Mouse (Mus musculus): ENCODE measurements around the gene Vil1. TPM values are rescaled to one million over a fixed set of nuclear protein-coding genes. Genes with fewer than 3 reads are reported as not detected.
"Not testable (repeated sequence)": the region's sequence is repeated elsewhere in the genome, so short reads cannot be mapped to it uniquely, and the experiment has no call there.

The Vil1 gene
- polyA plus RNA-seq, 1 experiment from 2014 or later: 0.20 TPM

DNA sequence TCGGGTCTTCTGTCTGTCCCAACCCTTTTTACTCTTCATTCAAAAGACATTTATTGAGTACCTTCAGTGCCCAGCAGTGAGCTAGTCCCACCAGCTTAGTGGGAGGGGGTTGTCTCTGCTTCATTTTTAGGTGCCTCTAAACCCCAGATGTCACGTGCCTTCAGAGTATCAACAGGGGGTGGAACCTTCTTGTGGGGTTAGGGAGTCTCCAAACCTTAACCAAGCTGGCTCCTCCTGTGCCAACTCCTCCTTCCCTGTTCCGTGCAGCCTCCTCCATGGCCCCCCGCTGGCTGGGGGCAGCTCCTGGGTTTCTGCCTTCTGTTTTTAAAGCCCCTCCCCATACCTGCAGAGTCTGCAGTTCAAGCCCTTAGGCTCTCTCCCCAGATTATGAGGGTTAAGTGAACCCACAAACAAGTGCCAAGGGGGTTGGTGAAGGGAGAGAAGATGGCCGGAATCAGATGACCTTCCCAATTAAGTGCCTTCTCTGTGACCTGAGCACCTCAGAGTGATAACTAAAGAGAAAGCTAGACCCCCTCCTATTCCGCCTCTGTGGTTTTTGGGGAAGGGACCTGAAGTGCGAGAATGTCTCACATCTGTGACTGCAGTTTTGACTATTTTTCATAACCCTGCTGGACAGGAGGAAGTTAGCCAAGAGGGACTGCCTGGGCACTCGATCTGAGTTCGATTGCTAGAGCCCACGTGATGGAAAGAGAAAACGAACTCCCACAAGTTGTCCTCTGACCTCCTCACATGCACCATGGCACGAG is 12.5 kb upstream of the Vil1 start:
- H3K9ac ChIP-seq: peak overlapping the region; percentile 70; the same call in 1 of the 2 replicates
- H3K4me2 ChIP-seq (replicated peaks): peak overlapping the region; percentile 80
- 5% methylated on average over 12 of the region's 12 CpGs for WGBS
- peak overlapping the region; percentile 46 for H3K4me3 ChIP-seq
- H3K4me1 ChIP-seq: peaks cover 32% of the 10 kb centered on the region
- not testable (repeated sequence) for H3K9me3 ChIP-seq; H3K27me3 ChIP-seq; ATAC-seq (ENCODE audit: low FRiP score, low read depth)
- peak overlapping the region; percentile 90 for H3K27ac ChIP-seq
- H3K36me3 ChIP-seq: peaks cover 25% of the 10 kb centered on the region

GRCm38 (mm10) chr1:74397268-74397918 is 11.8 kb upstream of the Vil1 start:
- WGBS: under 1% methylated on average over 41 of the region's 41 CpGs
- Histone ChIP-seq H3K27me3 (no peaks in the 10 kb centered on the region), H3K4me1 (peaks cover 31% of the 10 kb centered on the region), H3K4me2 (replicated peaks) (peak overlapping the region; percentile 80), H3K4me3 (peak overlapping the region; percentile 46), H3K9me3 (no peaks in the 10 kb centered on the region), H3K27ac (peak overlapping the region; percentile 90), H3K36me3 (peaks cover 25% of the 10 kb centered on the region), H3K9ac (peak overlapping the region; percentile 70)
- peak; percentile 91 for ATAC-seq (ENCODE audit: low FRiP score, low read depth)

GRCm38 (mm10) chr1:74397919-74398451 is 11.2 kb upstream of the Vil1 start:
- 4% methylated on average over 11 of the region's 11 CpGs for WGBS

GRCm38 (mm10) chr1:74400531-74400930 is 8.6 kb upstream of the Vil1 start:
- Histone ChIP-seq H3K9me3 (no peaks in the 10 kb centered on the region), H3K9ac (no peak overlapping the region), H3K36me3 (no peaks in the 10 kb centered on the region), H3K4me2 (replicated peaks) (no peak overlapping the region), H3K4me3 (no peak overlapping the region), H3K27ac (no peak overlapping the region), H3K4me1 (0 out of 2 replicates have a peak, but pooled peaks cover 6% of the 10 kb centered on the region), H3K27me3 (no peaks in the 10 kb centered on the region)
- WGBS: 87% methylated on average over 3 of the region's 3 CpGs
- ATAC-seq (ENCODE audit: low FRiP score, low read depth): no peak

More at GRCm38 (mm10) chr1:74397919-74398451, 11.2 kb upstream of the Vil1 start:
- H3K36me3 ChIP-seq: peaks cover 25% of the 10 kb centered on the region
- H3K4me2 ChIP-seq (replicated peaks): peak overlapping the region; percentile 80
- H3K4me3 ChIP-seq: peak overlapping the region; percentile 46
- peaks cover 25% of the 10 kb centered on the region for H3K4me1 ChIP-seq
- no peaks in the 10 kb centered on the region for H3K27me3 ChIP-seq
- ATAC-seq (ENCODE audit: low FRiP score, low read depth): no peak; the same call in 1 of the 2 replicates
- H3K27ac ChIP-seq: peak overlapping the region; percentile 90
- peak overlapping the region; percentile 70 for H3K9ac ChIP-seq
- H3K9me3 ChIP-seq: no peaks in the 10 kb centered on the region

DNA sequence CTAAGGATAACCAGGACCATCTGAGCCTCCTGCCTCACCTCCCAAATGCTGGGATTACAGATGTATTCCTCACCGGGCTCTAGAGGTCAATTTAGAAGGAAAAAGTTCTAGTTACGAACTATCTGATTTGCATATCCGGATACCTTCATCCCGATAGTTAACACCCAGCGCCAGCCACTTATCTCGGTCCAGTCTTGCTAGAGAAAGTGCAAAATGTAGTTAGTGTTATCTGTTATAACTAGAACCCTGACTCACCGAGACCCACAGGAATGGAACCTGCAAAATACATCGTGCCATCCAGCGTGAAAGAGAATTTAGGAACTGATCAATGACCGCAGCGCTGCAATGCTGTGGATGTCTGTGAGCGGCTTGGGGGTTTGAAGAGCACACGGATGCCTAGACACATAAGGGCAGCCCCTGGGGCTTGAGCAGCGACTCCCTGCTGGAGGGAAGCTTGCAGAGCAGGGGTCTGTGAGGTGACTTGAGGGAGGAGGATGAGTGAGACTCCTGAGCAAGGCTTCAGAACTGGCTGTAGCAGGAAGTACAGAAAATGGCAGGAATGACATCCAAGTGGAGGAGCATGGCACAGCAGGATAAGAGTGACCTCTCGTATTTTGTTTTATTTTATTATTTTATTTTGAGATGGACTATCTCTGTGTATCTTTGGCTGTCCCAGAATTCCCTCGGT is 8.0 kb upstream of the Vil1 start:
- no peaks in the 10 kb centered on the region for H3K36me3 ChIP-seq
- ATAC-seq (ENCODE audit: low FRiP score, low read depth): no peak
- H3K4me1 ChIP-seq: 0 out of 2 replicates have a peak, but pooled peaks cover 6% of the 10 kb centered on the region
- H3K27ac ChIP-seq: no peak overlapping the region
- no peaks in the 10 kb centered on the region for H3K9me3 ChIP-seq
- H3K4me2 ChIP-seq (replicated peaks): no peak overlapping the region
- WGBS: 57% methylated on average over 16 of the region's 16 CpGs
- H3K27me3 ChIP-seq: no peaks in the 10 kb centered on the region
- no peak overlapping the region for H3K4me3 ChIP-seq
- H3K9ac ChIP-seq: no peak overlapping the region

GRCm38 (mm10) chr1:74404206-74404605 is 5.0 kb upstream of the Vil1 start:
- H3K4me2 ChIP-seq (replicated peaks): no peak overlapping the region
- no peak overlapping the region for H3K9ac ChIP-seq
- WGBS: 87% methylated on average over 4 of the region's 4 CpGs
- ATAC-seq (ENCODE audit: low FRiP score, low read depth): no peak
- H3K27me3 ChIP-seq: no peaks in the 10 kb centered on the region
- H3K4me3 ChIP-seq: no peak overlapping the region
- H3K27ac ChIP-seq: no peak overlapping the region
- H3K36me3 ChIP-seq: no peaks in the 10 kb centered on the region
- H3K4me1 ChIP-seq: peaks cover 8% of the 10 kb centered on the region; the same call in 1 of the 2 replicates
- no peaks in the 10 kb centered on the region for H3K9me3 ChIP-seq

GRCm38 (mm10) chr1:74411753-74412325 is 2.7 kb downstream of the Vil1 start:
- Histone ChIP-seq H3K4me2 (replicated peaks) (no peak overlapping the region), H3K4me1 (peaks cover 8% of the 10 kb centered on the region; the same call in 1 of the 2 replicates), H3K9ac (no peak overlapping the region), H3K36me3 (no peaks in the 10 kb centered on the region), H3K27me3 (no peaks in the 10 kb centered on the region), H3K4me3 (no peak overlapping the region), H3K27ac (no peak overlapping the region), H3K9me3 (0 out of 2 replicates have a peak, but pooled peaks cover 3% of the 10 kb centered on the region)
- WGBS: 54% methylated on average over 2 of the region's 2 CpGs
- no peak for ATAC-seq (ENCODE audit: low FRiP score, low read depth)

DNA sequence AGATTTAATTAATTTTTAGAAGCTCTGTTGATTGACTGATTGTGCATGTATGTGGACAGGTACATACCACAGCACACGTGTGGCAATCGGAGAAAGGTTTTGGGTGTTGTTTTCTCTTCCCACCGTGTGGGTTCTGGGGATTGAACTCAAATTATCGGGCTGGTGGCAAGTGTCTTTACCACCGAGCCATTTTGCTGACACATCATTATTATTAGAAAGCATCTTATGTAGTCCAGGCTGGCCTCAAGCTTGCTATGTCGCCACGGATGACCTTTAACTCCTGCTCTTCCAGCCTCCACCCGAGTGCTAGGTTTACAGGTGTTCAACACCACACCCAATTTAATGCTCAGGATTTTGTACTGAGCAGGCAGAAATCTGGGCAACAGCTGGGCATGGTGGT is 3.5 kb downstream of the Vil1 start:
- H3K4me2 ChIP-seq (replicated peaks): no peak overlapping the region
- no peak overlapping the region for H3K4me3 ChIP-seq
- no peak overlapping the region for H3K27ac ChIP-seq
- H3K4me1 ChIP-seq: peaks cover 8% of the 10 kb centered on the region; the same call in 1 of the 2 replicates
- H3K27me3 ChIP-seq: no peaks in the 10 kb centered on the region
- H3K9me3 ChIP-seq: 0 out of 2 replicates have a peak, but pooled peaks cover 3% of the 10 kb centered on the region
- WGBS: 81% methylated on average over 8 of the region's 8 CpGs
- H3K36me3 ChIP-seq: no peaks in the 10 kb centered on the region
- no peak overlapping the region for H3K9ac ChIP-seq
- ATAC-seq (ENCODE audit: low FRiP score, low read depth): no peak

- Histone ChIP-seq H3K27me3 (no peaks in the 10 kb centered on the region), H3K9ac (no peak overlapping the region), H3K4me2 (replicated peaks) (no peak overlapping the region), H3K27ac (no peak overlapping the region), H3K4me1 (no peaks in the 10 kb centered on the region), H3K36me3 (no peaks in the 10 kb centered on the region), H3K4me3 (no peak overlapping the region), H3K9me3 (0 out of 2 replicates have a peak, but pooled peaks cover 3% of the 10 kb centered on the region)
- WGBS: 49% methylated on average over 4 of the region's 4 CpGs
- ATAC-seq (ENCODE audit: low FRiP score, low read depth): no peak
Measured at GRCm38 (mm10) chr1:74415143-74415542, 6.0 kb downstream of the Vil1 start.

GRCm38 (mm10) chr1:74418747-74419439 is 9.7 kb downstream of the Vil1 start:
- no peaks in the 10 kb centered on the region for H3K27me3 ChIP-seq
- H3K27ac ChIP-seq: no peak overlapping the region
- no peaks in the 10 kb centered on the region for H3K4me1 ChIP-seq
- no peak overlapping the region for H3K4me2 ChIP-seq (replicated peaks)
- no peak overlapping the region for H3K4me3 ChIP-seq
- 76% methylated on average over 17 of the region's 17 CpGs for WGBS
- H3K36me3 ChIP-seq: no peaks in the 10 kb centered on the region
- no peak for ATAC-seq (ENCODE audit: low FRiP score, low read depth)
- H3K9me3 ChIP-seq: 0 out of 2 replicates have a peak, but pooled peaks cover 3% of the 10 kb centered on the region
- H3K9ac ChIP-seq: no peak overlapping the region

DNA sequence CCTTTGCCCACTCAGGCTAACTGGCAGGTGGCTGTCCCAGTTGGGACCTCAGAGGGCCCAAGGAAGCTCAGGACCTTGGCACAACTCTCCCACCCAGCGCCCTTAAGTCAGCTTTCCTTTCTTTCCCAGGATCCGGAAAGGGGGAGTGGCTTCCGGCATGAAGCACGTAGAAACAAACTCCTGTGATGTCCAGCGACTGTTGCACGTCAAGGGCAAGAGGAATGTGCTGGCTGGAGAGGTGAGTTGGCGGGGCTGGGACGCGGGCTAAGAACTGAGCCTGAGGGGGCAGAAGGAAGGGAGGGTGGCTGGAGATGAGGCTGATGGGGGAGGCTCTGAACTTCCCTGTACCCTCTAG is 10.2 kb downstream of the Vil1 start:
- Histone ChIP-seq H3K9me3 (0 out of 2 replicates have a peak, but pooled peaks cover 3% of the 10 kb centered on the region), H3K9ac (no peak overlapping the region), H3K4me1 (no peaks in the 10 kb centered on the region), H3K36me3 (no peaks in the 10 kb centered on the region), H3K27me3 (no peaks in the 10 kb centered on the region), H3K27ac (no peak overlapping the region), H3K4me2 (replicated peaks) (no peak overlapping the region), H3K4me3 (no peak overlapping the region)
- 61% methylated on average over 9 of the region's 9 CpGs for WGBS
- no peak for ATAC-seq (ENCODE audit: low FRiP score, low read depth)
